Mouse (Mus musculus) layer of hippocampus, postnatal 36 days (tissue): ENCODE results near the gene Camkk2. TPM values are rescaled to one million over a fixed set of nuclear protein-coding genes. Genes with fewer than 3 reads are reported as not detected.

Experiments used
- DNase-seq, 2 experiments: peaks; one replicate each; pipeline ENCODE4 v3.0.0; 2022
- microRNA-seq, 2 experiments: library from miRNA; unstranded; fragments of <30 nt; microRNA quantifications; one replicate each; pipeline ENCODE4 v1.2.0; 2021
- total RNA-seq, 2 experiments: library from RNA; stranded (reverse); gene quantifications; 2 replicates each; pipeline ENCODE4 v1.2.3; 2021

Camkk2 gene
- total RNA-seq, 2 experiments from 2014 or later = 108 to 109 TPM

GRCm38 (mm10) chr5:122698041-122698700, 81.0 kb downstream of the Camkk2 start:
- DNase-seq = no peak

- DNase-seq = no peak
Observed at GRCm38 (mm10) chr5:122695516-122695915, 83.7 kb downstream of the Camkk2 start.

GRCm38 (mm10) chr5:122693431-122694207, 85.6 kb downstream of the Camkk2 start:
- DNase-seq = peak; percentile 21 to 49

- no peak for DNase-seq
Observed at GRCm38 (mm10) chr5:122690486-122690885, 88.7 kb downstream of the Camkk2 start.

- no peak for DNase-seq
Observed at GRCm38 (mm10) chr5:122689153-122689552, 90.1 kb downstream of the Camkk2 start.

- DNase-seq = no peak
Observed at GRCm38 (mm10) chr5:122687391-122687790, 91.8 kb downstream of the Camkk2 start.

GRCm38 (mm10) chr5:122683926-122684325, 95.3 kb downstream of the Camkk2 start:
- no peak for DNase-seq

- DNase-seq = no peak
Observed at GRCm38 (mm10) chr5:122681276-122681675, 97.9 kb downstream of the Camkk2 start.

Small RNA genes within 50 kb of the gene (microRNA-seq; reads per million reads assigned to microRNA genes)
- gene Mir8115 = 1.2 to 1.9 reads per million in 2 experiments

Other genes with a start within 250 kb of the Camkk2 start
- gene Ift81, start 164.9 kb downstream of the Camkk2 start, total RNA-seq = 10 to 100 TPM; 37.1 to 40.5 TPM
- 1 to 10 TPM; 7.4 to 7.7 TPM for gene P2rx7, start 135.5 kb downstream of the Camkk2 start, total RNA-seq
- 10 to 100 TPM; 12.9 to 13.1 TPM for gene P2rx4, start 71.9 kb downstream of the Camkk2 start, total RNA-seq
- 100 to 1,000 TPM; 193 to 202 TPM for gene Anapc5, start 41.9 kb upstream of the Camkk2 start, total RNA-seq
- gene Rnf34, start 70.6 kb upstream of the Camkk2 start, total RNA-seq = 10 to 100 TPM; 57.7 to 58.8 TPM
- 10 to 100 TPM; 35.3 to 43.9 TPM for gene Kdm2b, start 210.4 kb upstream of the Camkk2 start, total RNA-seq
- 10 to 100 TPM; 11.7 TPM for gene Orai1, start 235.7 kb upstream of the Camkk2 start, total RNA-seq